Comparison of ENCODE assay signal across 8 mouse cellular contexts in the genomic region with DNA sequence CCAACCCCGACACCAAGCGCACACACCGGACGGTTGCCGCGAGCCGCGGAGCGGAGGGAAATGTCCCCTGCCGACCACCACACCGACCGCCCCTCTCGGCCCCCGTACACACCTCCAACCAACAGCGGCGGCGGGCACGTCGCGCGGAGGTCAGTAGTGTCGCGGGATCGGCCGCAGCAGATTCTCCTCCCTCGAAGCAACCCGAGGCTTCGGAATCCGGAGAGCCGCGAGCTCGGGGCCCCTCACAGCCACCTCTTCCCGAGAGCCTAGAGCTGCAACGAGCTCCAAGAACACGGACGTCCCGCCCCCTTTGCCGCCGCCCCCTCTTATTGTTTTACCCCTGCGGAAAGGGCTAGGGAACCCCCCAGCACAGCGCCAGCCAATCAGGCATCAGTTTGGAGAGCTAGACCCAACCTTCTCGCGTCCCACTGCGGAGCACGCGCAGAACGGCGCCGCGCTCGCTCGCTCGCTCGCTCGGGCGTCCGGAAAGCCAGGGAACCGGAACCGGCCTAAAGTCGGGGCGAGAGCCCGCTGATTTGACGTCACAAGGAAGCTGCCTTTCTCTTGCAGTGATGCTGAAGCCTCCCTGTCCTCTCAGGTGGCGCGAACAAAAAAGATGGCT. TPM values are rescaled to one million over a fixed set of nuclear protein-coding genes. Genes with fewer than 3 reads are reported as not detected.
DNase-seq lines count a peak whose midpoint lies in the region; ATAC-seq and TF ChIP-seq lines count a peak whose summit lies in the region.

A gene (minus strand): TSS at position 303 of the 622 bp plus-strand sequence.

- peak within 1 kb of the TSS; percentile 90 for H3K4me3 ChIP-seq in embryonic facial prominence, embryonic 13.5 days
- H3K4me3 ChIP-seq in kidney, adult 2 months (ENCODE audit: insufficient read depth, low read depth, low read length), result peak within 1 kb of the TSS; percentile 91
- peak within 1 kb of the TSS; percentile 96 for H3K4me3 ChIP-seq in limb, embryonic 12.5 days (replicated peaks)
- peak within 1 kb of the TSS; percentile 66 for H3K4me3 ChIP-seq in midbrain, embryonic 15.5 days
- H3K4me3 ChIP-seq in spleen, adult 2 months (ENCODE audit: extremely low read depth, insufficient read depth, insufficient read length), result peak within 1 kb of the TSS; percentile 98

- no peaks in the 10 kb centered on the region for H3K27me3 ChIP-seq in embryonic facial prominence, embryonic 13.5 days
- no peaks in the 10 kb centered on the region for H3K27me3 ChIP-seq in kidney, adult 2 months (replicated peaks; ENCODE audit: control insufficient read depth, insufficient read depth, low read length)
- no peaks in the 10 kb centered on the region for H3K27me3 ChIP-seq in limb, embryonic 12.5 days
- no peaks in the 10 kb centered on the region for H3K27me3 ChIP-seq in midbrain, embryonic 15.5 days (replicated peaks)
- no peaks in the 10 kb centered on the region for H3K27me3 ChIP-seq in spleen, adult 2 months (ENCODE audit: control insufficient read depth, insufficient read depth, low read length)

- peak; percentile 96 for ATAC-seq in embryonic facial prominence, embryonic 13.5 days (ENCODE audit: insufficient number of reproducible peaks, insufficient read depth, low FRiP score, low TSS enrichment, low read depth)
- peak; percentile 97 for ATAC-seq in limb, embryonic 12.5 days (ENCODE audit: insufficient number of reproducible peaks, insufficient read depth, low FRiP score, low TSS enrichment, low read depth)
- ATAC-seq in midbrain, embryonic 15.5 days (replicated peaks), result peak; percentile 98

- peak within 1 kb of the TSS; percentile 65 for H3K4me2 ChIP-seq in embryonic facial prominence, embryonic 13.5 days
- peak within 1 kb of the TSS; percentile 69 for H3K4me2 ChIP-seq in limb, embryonic 12.5 days
- H3K4me2 ChIP-seq in midbrain, embryonic 15.5 days, result peak within 1 kb of the TSS; percentile 74

- under 1% methylated on average over 65 of the region's 65 CpGs for WGBS in embryonic facial prominence, embryonic 13.5 days
- whole genome bisulfite sequencing in kidney, adult 2 months, result under 1% methylated on average over 65 of the region's 65 CpGs
- 1% methylated on average over 65 of the region's 65 CpGs for WGBS in limb, embryonic 12.5 days
- 0% methylated on average over 65 of the region's 65 CpGs for WGBS in midbrain, embryonic 15.5 days
- WGBS in spleen, adult 2 months, result under 1% methylated on average over 65 of the region's 65 CpGs

- peak within 1 kb of the TSS; percentile 99 for H3K27ac ChIP-seq in embryonic facial prominence, embryonic 13.5 days
- H3K27ac ChIP-seq in kidney, adult 2 months (ENCODE audit: insufficient read depth, low read depth, low read length), result peak within 1 kb of the TSS; percentile 80
- peak within 1 kb of the TSS; percentile 99 for H3K27ac ChIP-seq in limb, embryonic 12.5 days
- peak within 1 kb of the TSS; percentile 95 for H3K27ac ChIP-seq in midbrain, embryonic 15.5 days
- peak within 1 kb of the TSS; percentile 96 for H3K27ac ChIP-seq in spleen, adult 2 months (ENCODE audit: insufficient read depth, low read length)

- H3K36me3 ChIP-seq in embryonic facial prominence, embryonic 13.5 days, result no peaks in the 10 kb centered on the region
- no peaks in the 10 kb centered on the region for H3K36me3 ChIP-seq in kidney, adult 2 months (ENCODE audit: control insufficient read depth, insufficient read depth, low read length)
- H3K36me3 ChIP-seq in limb, embryonic 12.5 days, result no peaks in the 10 kb centered on the region
- H3K36me3 ChIP-seq in midbrain, embryonic 15.5 days (replicated peaks), result no peaks in the 10 kb centered on the region
- no peaks in the 10 kb centered on the region for H3K36me3 ChIP-seq in spleen, adult 2 months (ENCODE audit: control insufficient read depth, insufficient read depth, low read length)

- no peak for TF ChIP-seq CTCF in kidney, adult 2 months (conservative IDR thresholded peaks at IDR 0.05; ENCODE audit: insufficient read depth, insufficient read length, low read depth, low read length)
- TF ChIP-seq CTCF in spleen, adult 2 months (IDR thresholded peaks at IDR 0.05; ENCODE audit: extremely low read depth, insufficient read depth, insufficient read length, insufficient replicate concordance), result no peak

- no peaks in the 10 kb centered on the region for H3K9me3 ChIP-seq in embryonic facial prominence, embryonic 13.5 days
- no peaks in the 10 kb centered on the region for H3K9me3 ChIP-seq in limb, embryonic 12.5 days
- no peaks in the 10 kb centered on the region for H3K9me3 ChIP-seq in midbrain, embryonic 15.5 days

- peak; percentile 61 for TF ChIP-seq POLR2A in kidney, adult 2 months (IDR thresholded peaks at IDR 0.05; ENCODE audit: low read depth, low read length)
- peak; percentile 40 for TF ChIP-seq POLR2A in spleen, adult 2 months (IDR thresholded peaks at IDR 0.05; ENCODE audit: low read depth, low read length)

- H3K4me1 ChIP-seq in embryonic facial prominence, embryonic 13.5 days, result peaks cover 29% of the 10 kb centered on the region
- H3K4me1 ChIP-seq in kidney, adult 2 months (ENCODE audit: control insufficient read depth, insufficient read depth, low read length), result peaks cover 13% of the 10 kb centered on the region
- peaks cover 28% of the 10 kb centered on the region for H3K4me1 ChIP-seq in limb, embryonic 12.5 days (replicated peaks)
- peaks cover 39% of the 10 kb centered on the region for H3K4me1 ChIP-seq in midbrain, embryonic 15.5 days
- peaks cover 5% of the 10 kb centered on the region for H3K4me1 ChIP-seq in spleen, adult 2 months (ENCODE audit: control insufficient read depth, insufficient read depth, insufficient read length)

- peak within 1 kb of the TSS; percentile 96 for H3K9ac ChIP-seq in embryonic facial prominence, embryonic 13.5 days
- peak within 1 kb of the TSS; percentile 96 for H3K9ac ChIP-seq in limb, embryonic 12.5 days (replicated peaks)
- peak within 1 kb of the TSS; percentile 84 for H3K9ac ChIP-seq in midbrain, embryonic 15.5 days

- DNase-seq in 3134 (ENCODE audit: extremely low read depth, insufficient read length, low spot score), result peak; percentile 99
- peak; percentile 98 for DNase-seq in adrenal gland, postnatal 36 days
- DNase-seq in heart, adult 18-20 months, result peak; percentile 99
- DNase-seq in kidney, adult 2 months, result peak; percentile 99
- DNase-seq in spleen, adult 2 months (ENCODE audit: low read depth in 1 of 2, low spot score in 2 of 2), result peak; percentile 96 to 98

RNA-seq across cellular contexts. Expression of the gene that starts here (rescaled TPM):
- 100 to 1,000 TPM; 139 to 142 TPM for total RNA-seq in adrenal gland, postnatal 36 days (2021)
- 202 and 213 TPM in 2 replicates for polyA plus RNA-seq in embryonic facial prominence, embryonic 13.5 days (2015; fragmentation: Nextera tagmentation; extraction: Ambion mirVana)
- 10 to 100 TPM; 59.4 to 66.1 TPM for total RNA-seq in heart, adult 18-20 months (2021)
- 15.1 and 20.6 TPM in 2 replicates for polyA plus RNA-seq in kidney, adult 2 months (2012; rRNA removed)
- polyA plus RNA-seq in limb, embryonic 12.5 days (2016; fragmentation: Nextera tagmentation; extraction: Ambion mirVana), result 209 and 226 TPM in 2 replicates
- polyA plus RNA-seq in midbrain, embryonic 15.5 days (2015; fragmentation: Nextera tagmentation; extraction: Ambion mirVana), result 330 and 368 TPM in 2 replicates
- 9.1 and 10.1 TPM in 2 replicates for polyA plus RNA-seq in spleen, adult 2 months (2012; rRNA removed)

Comparison
In these comparisons a context has a peak if more than half of its experiments do, and no peak if none do; other contexts are left out.
1. Peak in every context shown above with its lines: DNase-seq, ATAC-seq, H3K4me3 ChIP-seq and H3K27ac ChIP-seq.